Mouse (Mus musculus) MEL-GATA-1-ER (cell line): Measurements from ENCODE around the gene Fam78a.
"Not testable (repeated sequence)": the region's sequence is repeated elsewhere in the genome, so short reads cannot be mapped to it uniquely, and the experiment has no call there.

Experiments used
- DNase-seq: peaks from one replicate; pipeline ENCODE4 v3.0.0-alpha.2; 2012; ENCODE audit warnings: low read depth; ENCODE audit errors: extremely low read depth

Gene Fam78a

GRCm38 (mm10) chr2:32045375-32045774 is 39.3 kb downstream of the Fam78a start:
- no peak for DNase-seq

GRCm38 (mm10) chr2:32043836-32044235 is 40.8 kb downstream of the Fam78a start:
- no peak for DNase-seq

GRCm38 (mm10) chr2:32041087-32041486 is 43.6 kb downstream of the Fam78a start:
- no peak for DNase-seq

- DNase-seq: not testable (repeated sequence)
Measured at GRCm38 (mm10) chr2:32040646-32041045, 44.0 kb downstream of the Fam78a start.

- no peak for DNase-seq
Measured at GRCm38 (mm10) chr2:32038661-32039081, 46.0 kb downstream of the Fam78a start.

- DNase-seq: no peak
Measured at GRCm38 (mm10) chr2:32037279-32037858, 47.3 kb downstream of the Fam78a start.

GRCm38 (mm10) chr2:32034206-32034605 is 50.5 kb downstream of the Fam78a start:
- DNase-seq: no peak

GRCm38 (mm10) chr2:32033436-32033835 is 51.2 kb downstream of the Fam78a start:
- DNase-seq: no peak

- DNase-seq: no peak
Measured at GRCm38 (mm10) chr2:32029636-32030035, 55.0 kb downstream of the Fam78a start.

GRCm38 (mm10) chr2:32024372-32024771 is 60.3 kb downstream of the Fam78a start:
- DNase-seq: no peak

- no peak for DNase-seq
Measured at GRCm38 (mm10) chr2:32020229-32020628, 64.4 kb downstream of the Fam78a start.

- no peak for DNase-seq
Measured at GRCm38 (mm10) chr2:32019704-32020103, 65.0 kb downstream of the Fam78a start.

GRCm38 (mm10) chr2:32008716-32009115 is 75.9 kb downstream of the Fam78a start:
- no peak for DNase-seq

GRCm38 (mm10) chr2:32008311-32008710 is 76.3 kb downstream of the Fam78a start:
- DNase-seq: no peak
